ENCODE assay signal across 8 mouse cellular contexts in genomic region chr3:122074334-122074733, GRCm38 (mm10). TPM values are rescaled to one million over a fixed set of nuclear protein-coding genes. Genes with fewer than 3 reads are reported as not detected.
A peak's percentile ranks its signal among the peaks of the same experiment; 100 is the strongest.
DNase-seq lines count a peak whose midpoint lies in the region; ATAC-seq and TF ChIP-seq lines count a peak whose summit lies in the region.

No protein-coding gene starts in this region.

- intact Hi-C loops in left cerebral cortex, postnatal 4 days (cut with DNase I): no loop called here

- H3K9ac ChIP-seq in hindbrain, embryonic 13.5 days: no peak overlapping the region
- peak overlapping the region; percentile 31; the same call in 1 of the 2 replicates for H3K9ac ChIP-seq in limb, embryonic 14.5 days (ENCODE audit: low read depth, low read length, severe bottlenecking)
- no peak overlapping the region for H3K9ac ChIP-seq in stomach, embryonic 14.5 days (replicated peaks; ENCODE audit: low read depth, low read length)
- H3K9ac ChIP-seq in forebrain, embryonic 12.5 days: no peak overlapping the region

- H3K9me3 ChIP-seq in hindbrain, embryonic 13.5 days: no peaks in the 10 kb centered on the region
- no peaks in the 10 kb centered on the region for H3K9me3 ChIP-seq in limb, embryonic 14.5 days (ENCODE audit: control insufficient read depth, low read length)
- H3K9me3 ChIP-seq in stomach, embryonic 14.5 days (ENCODE audit: control insufficient read depth, low read depth, low read length): no peaks in the 10 kb centered on the region
- H3K9me3 ChIP-seq in forebrain, embryonic 12.5 days: no peaks in the 10 kb centered on the region

- no peaks in the 10 kb centered on the region for H3K36me3 ChIP-seq in hindbrain, embryonic 13.5 days
- H3K36me3 ChIP-seq in limb, embryonic 14.5 days (ENCODE audit: control insufficient read depth, insufficient read depth, low read length): no peaks in the 10 kb centered on the region
- no peaks in the 10 kb centered on the region for H3K36me3 ChIP-seq in stomach, embryonic 14.5 days (ENCODE audit: control insufficient read depth, insufficient read depth, low read length)
- no peaks in the 10 kb centered on the region for H3K36me3 ChIP-seq in forebrain, embryonic 12.5 days (replicated peaks)

- no peak overlapping the region for H3K4me3 ChIP-seq in hindbrain, embryonic 13.5 days
- no peak overlapping the region for H3K4me3 ChIP-seq in limb, embryonic 14.5 days (replicated peaks; ENCODE audit: low read length)
- H3K4me3 ChIP-seq in stomach, embryonic 14.5 days (ENCODE audit: low read depth, low read length): no peak overlapping the region
- no peak overlapping the region for H3K4me3 ChIP-seq in forebrain, embryonic 12.5 days (replicated peaks)

- TF ChIP-seq POLR2A in limb, embryonic 14.5 days (IDR thresholded peaks at IDR 0.05; ENCODE audit: borderline replicate concordance, extremely low read depth, insufficient read depth, insufficient read length): no peak

- peaks cover 30% of the 10 kb centered on the region for H3K4me1 ChIP-seq in hindbrain, embryonic 13.5 days (replicated peaks)
- H3K4me1 ChIP-seq in limb, embryonic 14.5 days (ENCODE audit: control insufficient read depth, insufficient read depth, low read length): peaks cover 27% of the 10 kb centered on the region
- peaks cover 28% of the 10 kb centered on the region for H3K4me1 ChIP-seq in stomach, embryonic 14.5 days (ENCODE audit: control insufficient read depth, insufficient read depth, low read length)
- H3K4me1 ChIP-seq in forebrain, embryonic 12.5 days: peaks cover 7% of the 10 kb centered on the region

- no peak overlapping the region for H3K4me2 ChIP-seq in hindbrain, embryonic 13.5 days
- H3K4me2 ChIP-seq in limb, embryonic 14.5 days (replicated peaks; ENCODE audit: low read depth, low read length, severe bottlenecking): peak overlapping the region; percentile 9; the same call in 1 of the 2 replicates
- H3K4me2 ChIP-seq in stomach, embryonic 14.5 days (replicated peaks; ENCODE audit: low read depth, low read length): no peak overlapping the region
- no peak overlapping the region for H3K4me2 ChIP-seq in forebrain, embryonic 12.5 days

- DNase-seq in left cerebral cortex, postnatal 4 days: peak; percentile 18
- no peak for DNase-seq in left cerebral cortex, adult 18-20 months (ENCODE audit: low spot score in 2 of 2)
- peak; percentile 40 for DNase-seq in limb, embryonic 14.5 days (ENCODE audit: low spot score)
- no peak for DNase-seq in ovary, adult 18-20 months (ENCODE audit: low spot score)
- no peak for DNase-seq in urinary bladder, postnatal 36 days (ENCODE audit: low spot score in 2 of 2)

- peak; percentile 44; the same call in 1 of the 2 replicates for ATAC-seq in hindbrain, embryonic 13.5 days (ENCODE audit: low FRiP score)
- 0 out of 2 replicates have a peak, but pooled peaks have one; percentile 53 for ATAC-seq in limb, embryonic 14.5 days (ENCODE audit: low FRiP score, low read depth)
- 0 out of 2 replicates have a peak, but pooled peaks have one; percentile 43 for ATAC-seq in stomach, embryonic 14.5 days (ENCODE audit: insufficient number of reproducible peaks, insufficient read depth, low FRiP score, low read depth)
- no peak for ATAC-seq in forebrain, embryonic 12.5 days (ENCODE audit: low FRiP score)

- peak overlapping the region; percentile 73 for H3K27ac ChIP-seq in hindbrain, embryonic 13.5 days
- peak overlapping the region; percentile 55 for H3K27ac ChIP-seq in limb, embryonic 14.5 days (replicated peaks; ENCODE audit: low read depth, low read length)
- peak overlapping the region; percentile 64 for H3K27ac ChIP-seq in stomach, embryonic 14.5 days (ENCODE audit: low read length)
- H3K27ac ChIP-seq in forebrain, embryonic 12.5 days: no peak overlapping the region

- H3K27me3 ChIP-seq in hindbrain, embryonic 13.5 days: peaks cover 15% of the 10 kb centered on the region
- no peaks in the 10 kb centered on the region for H3K27me3 ChIP-seq in limb, embryonic 14.5 days (ENCODE audit: control insufficient read depth, insufficient read depth, low read length)
- no peaks in the 10 kb centered on the region for H3K27me3 ChIP-seq in stomach, embryonic 14.5 days (ENCODE audit: control insufficient read depth, insufficient read depth, low read length)
- peaks cover 38% of the 10 kb centered on the region for H3K27me3 ChIP-seq in forebrain, embryonic 12.5 days

- 29% methylated on average over 10 of the region's 10 CpGs for WGBS in hindbrain, embryonic 13.5 days
- 16% methylated on average over 10 of the region's 10 CpGs for WGBS in limb, embryonic 14.5 days
- 22% methylated on average over 10 of the region's 10 CpGs for WGBS in stomach, embryonic 14.5 days
- 28% methylated on average over 10 of the region's 10 CpGs for WGBS in forebrain, embryonic 12.5 days

RNA-seq across cellular contexts. Expression of gene Abca4, which starts 30.1 kb away (rescaled TPM):
- total RNA-seq in left cerebral cortex, postnatal 4 days (2021): 1 to 10 TPM; 3.4 to 3.8 TPM
- 1 to 10 TPM; 2.0 to 2.1 TPM for total RNA-seq in left cerebral cortex, adult 18-20 months (2021)
- 2.1 and 3.1 TPM in 2 replicates for polyA plus RNA-seq in hindbrain, embryonic 13.5 days (2015; fragmentation: Nextera tagmentation; extraction: Ambion mirVana)
- 2.2 and 2.6 TPM in 2 replicates for polyA plus RNA-seq in limb, embryonic 14.5 days (2012; rRNA removed)
- polyA plus RNA-seq in limb, embryonic 14.5 days (2014; fragmentation: Nextera tagmentation; extraction: Ambion mirVana): 1.0 and 1.5 TPM in 2 replicates
- 0.67 and 0.91 TPM in 2 replicates for polyA plus RNA-seq in stomach, embryonic 14.5 days (2014; fragmentation: Nextera tagmentation; extraction: Ambion mirVana)
- polyA plus RNA-seq in forebrain, embryonic 12.5 days (2016; fragmentation: Nextera tagmentation; extraction: Ambion mirVana): 1.1 and 1.2 TPM in 2 replicates

Comparison
In these comparisons a context has a peak if more than half of its experiments do, and no peak if none do; other contexts are left out.
1. DNase-seq: peak in left cerebral cortex, postnatal 4 days (single experiment) and limb, embryonic 14.5 days (single experiment); none in left cerebral cortex, adult 18-20 months (0 of 2), ovary, adult 18-20 months (single experiment) and urinary bladder, postnatal 36 days (0 of 2).